Mouse (Mus musculus) cerebellum, adult 2 months (tissue): ENCODE measurements around the gene Ccdc89.

Experiments
- CTCF ChIP-seq: fragments of 200-500 bp; IDR thresholded peaks from 2 replicates; pipeline ENCODE4 v1.5.1; 2011; ENCODE audit warnings: low read depth, mild to moderate bottlenecking, control low read depth, low read length, moderate library complexity, borderline replicate concordance; ENCODE audit not compliant: insufficient read depth
- POLR2A ChIP-seq: fragments of 200-500 bp; IDR thresholded peaks from 2 replicates; pipeline ENCODE4 v1.6.1; 2011; ENCODE audit warnings: low read length, control low read depth, borderline replicate concordance; ENCODE audit not compliant: insufficient read depth

DNA sequence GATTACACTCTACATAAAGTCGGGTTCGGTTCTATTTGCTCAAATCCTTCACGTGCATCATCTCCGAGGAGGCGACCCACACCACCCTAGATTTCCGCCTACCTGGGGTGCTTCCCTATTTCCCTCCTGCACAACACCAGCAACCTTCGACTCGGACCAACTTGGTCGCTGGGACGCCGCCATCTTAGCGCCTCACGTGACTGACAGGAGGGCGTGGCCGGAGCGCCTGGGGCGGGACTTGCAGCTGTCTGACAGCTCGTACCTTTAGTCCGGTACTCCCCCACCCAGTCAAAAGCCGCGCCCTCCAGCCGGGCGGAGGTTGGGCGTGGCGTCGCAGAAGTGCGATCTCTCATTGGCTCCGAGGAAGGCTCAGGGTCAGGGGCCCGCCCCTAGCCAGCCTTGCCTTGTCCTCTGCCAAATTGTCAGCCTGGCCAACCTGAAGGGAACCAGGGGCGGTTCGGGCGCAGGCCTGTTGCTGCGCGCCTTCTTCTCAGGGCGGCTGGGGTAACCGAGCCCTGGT is 49.5 kb downstream of the Ccdc89 start, which contains the start of gene Tmem126b:
- TF ChIP-seq CTCF (no peak), POLR2A (peak; percentile 92)
